Mouse (Mus musculus) embryo, embryonic 11.5 days (tissue): ENCODE results near the gene Slc16a5.
A peak's percentile ranks its signal among the peaks of the same experiment; 100 is the strongest.
"Not testable (repeated sequence)": the region's sequence is repeated elsewhere in the genome, so short reads cannot be mapped to it uniquely, and the experiment has no call there.

Experiments
- DNase-seq: peaks from one replicate; pipeline ENCODE4 v3.0.0-alpha.2; 2012; ENCODE audit warnings: low read depth, low spot score

Slc16a5 gene

GRCm38 (mm10) chr11:115447321-115447885 lies 14.9 kb upstream of the Slc16a5 start:
- DNase-seq, result no peak

- DNase-seq, result no peak
Measured at GRCm38 (mm10) chr11:115448075-115448474, 14.2 kb upstream of the Slc16a5 start.

GRCm38 (mm10) chr11:115448998-115449397 lies 13.3 kb upstream of the Slc16a5 start:
- no peak for DNase-seq

GRCm38 (mm10) chr11:115450176-115450575 lies 12.1 kb upstream of the Slc16a5 start:
- DNase-seq, result no peak

- no peak for DNase-seq
Measured at GRCm38 (mm10) chr11:115451781-115452241, 10.5 kb upstream of the Slc16a5 start.

GRCm38 (mm10) chr11:115452281-115452860 lies 9.9 kb upstream of the Slc16a5 start:
- no peak for DNase-seq

- DNase-seq, result no peak
Measured at GRCm38 (mm10) chr11:115453306-115453705, 9.0 kb upstream of the Slc16a5 start.

- not testable (repeated sequence) for DNase-seq
Measured at GRCm38 (mm10) chr11:115454822-115455221, 7.5 kb upstream of the Slc16a5 start.

GRCm38 (mm10) chr11:115455619-115456018 lies 6.7 kb upstream of the Slc16a5 start:
- DNase-seq, result no peak

- no peak for DNase-seq
Measured at GRCm38 (mm10) chr11:115456182-115456581, 6.1 kb upstream of the Slc16a5 start.

GRCm38 (mm10) chr11:115457405-115457804 lies 4.9 kb upstream of the Slc16a5 start:
- no peak for DNase-seq

GRCm38 (mm10) chr11:115460976-115461375 lies 1.3 kb upstream of the Slc16a5 start:
- DNase-seq, result no peak

GRCm38 (mm10) chr11:115461846-115462242 lies 430 bp upstream of the Slc16a5 start:
- DNase-seq, result no peak

- DNase-seq, result no peak
Measured at GRCm38 (mm10) chr11:115463397-115463796, 1.1 kb downstream of the Slc16a5 start.

GRCm38 (mm10) chr11:115464851-115465250 lies 2.6 kb downstream of the Slc16a5 start:
- no peak for DNase-seq

GRCm38 (mm10) chr11:115467217-115467618 lies 4.9 kb downstream of the Slc16a5 start:
- DNase-seq, result peak; percentile 61

GRCm38 (mm10) chr11:115472183-115472582 lies 9.9 kb downstream of the Slc16a5 start:
- DNase-seq, result no peak

- DNase-seq, result peak; percentile 91
Measured at GRCm38 (mm10) chr11:115473626-115474275, 11.5 kb downstream of the Slc16a5 start.

GRCm38 (mm10) chr11:115475025-115475757 lies 12.9 kb downstream of the Slc16a5 start, which contains the start of gene Armc7:
Armc7 (plus strand) TSS chr11:115475667.
- DNase-seq, result peak; percentile 92

- no peak for DNase-seq
Measured at GRCm38 (mm10) chr11:115475758-115476237, 13.5 kb downstream of the Slc16a5 start.

- not testable (repeated sequence) for DNase-seq
Measured at GRCm38 (mm10) chr11:115476630-115477029, 14.4 kb downstream of the Slc16a5 start.

GRCm38 (mm10) chr11:115477388-115477787 lies 15.1 kb downstream of the Slc16a5 start:
- DNase-seq, result not testable (repeated sequence)
